Mouse (Mus musculus): ENCODE results near the gene Ccdc40. TPM values are rescaled to one million over a fixed set of nuclear protein-coding genes. Genes with fewer than 3 reads are reported as not detected.
"Not testable (repeated sequence)": the region's sequence is repeated elsewhere in the genome, so short reads cannot be mapped to it uniquely, and the experiment has no call there.

The Ccdc40 gene
- polyA plus RNA-seq, 1 experiment from 2014 or later = 18.6 TPM

GRCm38 (mm10) chr11:119249011-119249410 lies 20.6 kb downstream of the Ccdc40 start:
- H3K4me1 ChIP-seq = peaks cover 16% of the 10 kb centered on the region
- 35% methylated on average over 6 of the region's 6 CpGs for WGBS
- no peaks in the 10 kb centered on the region for H3K9me3 ChIP-seq
- H3K27ac ChIP-seq (replicated peaks) = no peak overlapping the region
- H3K4me2 ChIP-seq (replicated peaks) = no peak overlapping the region
- peak; percentile 67; the same call in 1 of the 2 replicates for ATAC-seq (ENCODE audit: low FRiP score, low read depth)
- peaks cover 7% of the 10 kb centered on the region for H3K27me3 ChIP-seq
- H3K36me3 ChIP-seq = peaks cover 13% of the 10 kb centered on the region
- H3K9ac ChIP-seq (replicated peaks) = no peak overlapping the region
- H3K4me3 ChIP-seq = no peak overlapping the region

GRCm38 (mm10) chr11:119250998-119251397 lies 22.6 kb downstream of the Ccdc40 start:
- H3K27me3 ChIP-seq = peaks cover 7% of the 10 kb centered on the region

GRCm38 (mm10) chr11:119252854-119253541 lies 24.6 kb downstream of the Ccdc40 start:
- Histone ChIP-seq H3K27ac (replicated peaks) (peak overlapping the region; percentile 4; the same call in 1 of the 2 replicates), H3K4me2 (replicated peaks) (peak overlapping the region; percentile 43), H3K4me1 (peaks cover 21% of the 10 kb centered on the region), H3K4me3 (peak overlapping the region; percentile 2; the same call in 1 of the 2 replicates), H3K9ac (replicated peaks) (peak overlapping the region; percentile 28; the same call in 1 of the 2 replicates), H3K27me3 (peaks cover 7% of the 10 kb centered on the region), H3K36me3 (peaks cover 4% of the 10 kb centered on the region; the same call in 1 of the 2 replicates), H3K9me3 (no peaks in the 10 kb centered on the region)
- ATAC-seq (ENCODE audit: low FRiP score, low read depth) = 0 out of 2 replicates have a peak, but pooled peaks have one; percentile 61
- 4% methylated on average over 21 of the region's 22 CpGs for WGBS

More at GRCm38 (mm10) chr11:119250998-119251397, 22.6 kb downstream of the Ccdc40 start:
- ATAC-seq (ENCODE audit: low FRiP score, low read depth) = no peak
- Histone ChIP-seq H3K4me1 (peaks cover 16% of the 10 kb centered on the region), H3K4me2 (replicated peaks) (no peak overlapping the region), H3K4me3 (no peak overlapping the region), H3K9ac (replicated peaks) (no peak overlapping the region), H3K27ac (replicated peaks) (no peak overlapping the region), H3K36me3 (peaks cover 6% of the 10 kb centered on the region; the same call in 1 of the 2 replicates), H3K9me3 (no peaks in the 10 kb centered on the region)
- WGBS = 75% methylated on average over 17 of the region's 17 CpGs

- H3K27me3 ChIP-seq; H3K4me3 ChIP-seq; H3K27ac ChIP-seq (replicated peaks); H3K9me3 ChIP-seq; H3K4me2 ChIP-seq (replicated peaks); H3K9ac ChIP-seq (replicated peaks); ATAC-seq (ENCODE audit: low FRiP score, low read depth): not testable (repeated sequence)
- H3K4me1 ChIP-seq = peaks cover 23% of the 10 kb centered on the region
- WGBS = 92% methylated on average over 5 of the region's 5 CpGs
- peaks cover 17% of the 10 kb centered on the region for H3K36me3 ChIP-seq
These were observed 28.2 kb downstream of the Ccdc40 start for GRCm38 (mm10) chr11:119256557-119256956.

GRCm38 (mm10) chr11:119258216-119258571 lies 29.8 kb downstream of the Ccdc40 start:
- Histone ChIP-seq H3K4me3 (peak overlapping the region; percentile 24; the same call in 1 of the 2 replicates), H3K9ac (replicated peaks) (no peak overlapping the region), H3K4me2 (replicated peaks) (peak overlapping the region; percentile 41), H3K4me1 (peaks cover 11% of the 10 kb centered on the region), H3K36me3 (peaks cover 32% of the 10 kb centered on the region), H3K27me3 (no peaks in the 10 kb centered on the region), H3K9me3 (no peaks in the 10 kb centered on the region), H3K27ac (replicated peaks) (0 out of 2 replicates have a peak overlapping the region, but pooled peaks have one; percentile 39)
- no peak for ATAC-seq (ENCODE audit: low FRiP score, low read depth)
- WGBS = 67% methylated on average over 9 of the region's 9 CpGs

- H3K9me3 ChIP-seq = no peaks in the 10 kb centered on the region
- H3K27ac ChIP-seq (replicated peaks) = 0 out of 2 replicates have a peak overlapping the region, but pooled peaks have one; percentile 39
- H3K4me3 ChIP-seq = peak overlapping the region; percentile 24; the same call in 1 of the 2 replicates
- peaks cover 11% of the 10 kb centered on the region; the same call in 1 of the 2 replicates for H3K4me1 ChIP-seq
- peaks cover 36% of the 10 kb centered on the region for H3K36me3 ChIP-seq
- H3K27me3 ChIP-seq = no peaks in the 10 kb centered on the region
- peak overlapping the region; percentile 41 for H3K4me2 ChIP-seq (replicated peaks)
- ATAC-seq (ENCODE audit: low FRiP score, low read depth) = peak; percentile 56; the same call in 1 of the 2 replicates
- WGBS = 68% methylated on average over 23 of the region's 23 CpGs
- H3K9ac ChIP-seq (replicated peaks) = 0 out of 2 replicates have a peak overlapping the region, but pooled peaks have one; percentile 41
These were observed 30.4 kb downstream of the Ccdc40 start for GRCm38 (mm10) chr11:119258572-119259322.

GRCm38 (mm10) chr11:119259977-119260376 lies 31.6 kb downstream of the Ccdc40 start:
- H3K4me2 ChIP-seq (replicated peaks) = no peak overlapping the region
- H3K9ac ChIP-seq (replicated peaks) = no peak overlapping the region
- no peak overlapping the region for H3K4me3 ChIP-seq
- no peak for ATAC-seq (ENCODE audit: low FRiP score, low read depth)
- H3K4me1 ChIP-seq = peaks cover 11% of the 10 kb centered on the region; the same call in 1 of the 2 replicates
- H3K36me3 ChIP-seq = peaks cover 41% of the 10 kb centered on the region
- WGBS = 89% methylated on average over 8 of the region's 8 CpGs
- no peaks in the 10 kb centered on the region for H3K27me3 ChIP-seq
- H3K27ac ChIP-seq (replicated peaks) = no peak overlapping the region
- no peaks in the 10 kb centered on the region for H3K9me3 ChIP-seq

GRCm38 (mm10) chr11:119264413-119264812 lies 36.0 kb downstream of the Ccdc40 start:
- peaks cover 41% of the 10 kb centered on the region for H3K36me3 ChIP-seq
- H3K27ac ChIP-seq (replicated peaks) = no peak overlapping the region
- no peak overlapping the region for H3K9ac ChIP-seq (replicated peaks)
- H3K4me3 ChIP-seq = no peak overlapping the region
- no peaks in the 10 kb centered on the region for H3K27me3 ChIP-seq
- H3K9me3 ChIP-seq = no peaks in the 10 kb centered on the region
- whole genome bisulfite sequencing = 94% methylated on average over 13 of the region's 13 CpGs
- peaks cover 16% of the 10 kb centered on the region for H3K4me1 ChIP-seq
- H3K4me2 ChIP-seq (replicated peaks) = no peak overlapping the region
- ATAC-seq (ENCODE audit: low FRiP score, low read depth) = no peak

GRCm38 (mm10) chr11:119265811-119266210 lies 37.4 kb downstream of the Ccdc40 start:
- no peaks in the 10 kb centered on the region for H3K27me3 ChIP-seq
- H3K27ac ChIP-seq (replicated peaks) = no peak overlapping the region
- H3K4me3 ChIP-seq = no peak overlapping the region
- H3K4me2 ChIP-seq (replicated peaks) = no peak overlapping the region
- no peak overlapping the region for H3K9ac ChIP-seq (replicated peaks)
- ATAC-seq (ENCODE audit: low FRiP score, low read depth) = no peak
- peaks cover 16% of the 10 kb centered on the region for H3K4me1 ChIP-seq
- 64% methylated on average over 7 of the region's 7 CpGs for WGBS
- no peaks in the 10 kb centered on the region for H3K9me3 ChIP-seq
- peaks cover 33% of the 10 kb centered on the region for H3K36me3 ChIP-seq

- no peak overlapping the region; the same call in 1 of the 2 replicates for H3K9ac ChIP-seq (replicated peaks)
These were observed 38.9 kb downstream of the Ccdc40 start for GRCm38 (mm10) chr11:119267241-119267674.

GRCm38 (mm10) chr11:119267768-119268556 lies 39.6 kb downstream of the Ccdc40 start, which contains the start of gene Gaa:
Gene Gaa (plus strand): TSS chr11:119267887.
- 6% methylated on average over 52 of the region's 52 CpGs for WGBS
- H3K9ac ChIP-seq (replicated peaks) = peak within 1 kb of the TSS; percentile 71

More at GRCm38 (mm10) chr11:119267241-119267674, 38.9 kb downstream of the Ccdc40 start:
- Histone ChIP-seq H3K9me3 (no peaks in the 10 kb centered on the region), H3K4me3 (peak overlapping the region; percentile 67; the same call in 1 of the 2 replicates), H3K4me2 (replicated peaks) (peak overlapping the region; percentile 91), H3K4me1 (peaks cover 16% of the 10 kb centered on the region), H3K27ac (replicated peaks) (no peak overlapping the region), H3K36me3 (peaks cover 21% of the 10 kb centered on the region), H3K27me3 (no peaks in the 10 kb centered on the region)
- 51% methylated on average over 6 of the region's 6 CpGs for WGBS
- no peak; the same call in 1 of the 2 replicates for ATAC-seq (ENCODE audit: low FRiP score, low read depth)

More at GRCm38 (mm10) chr11:119267768-119268556, 39.6 kb downstream of the Ccdc40 start, which contains the start of gene Gaa:
- no peaks in the 10 kb centered on the region for H3K27me3 ChIP-seq
- H3K9me3 ChIP-seq = no peaks in the 10 kb centered on the region
- H3K36me3 ChIP-seq = peaks cover 20% of the 10 kb centered on the region
- H3K4me3 ChIP-seq = peak within 1 kb of the TSS; percentile 67
- H3K4me2 ChIP-seq (replicated peaks) = peak within 1 kb of the TSS; percentile 91
- no peak within 1 kb of the TSS; the same call in 1 of the 2 replicates for H3K27ac ChIP-seq (replicated peaks)
- peaks cover 16% of the 10 kb centered on the region for H3K4me1 ChIP-seq
- ATAC-seq (ENCODE audit: low FRiP score, low read depth) = peak; percentile 79
